Mouse (Mus musculus) intestine, embryonic 15.5 days (tissue): ENCODE measurements around the gene Hamp2. TPM values are rescaled to one million over a fixed set of nuclear protein-coding genes. Genes with fewer than 3 reads are reported as not detected.

Experiments
- ATAC-seq: fragments of 200-750 bp; cut with Nextera tagmentation; 2 replicates; pipeline ENCODE4 v1.8.0; 2017; ENCODE audit warnings: moderate TSS enrichment, moderate library complexity
- H3K27ac ChIP-seq: fragments of 300-500 bp; sonication (generic); 2 replicates; pipeline ENCODE4 v1.5.1; 2015; ENCODE audit warnings: mild to moderate bottlenecking, inconsistent platforms
- H3K27me3 ChIP-seq: fragments of 300-500 bp; sonication (generic); replicated peaks from 2 replicates; pipeline ENCODE4 v1.6.1; 2015; ENCODE audit warnings: inconsistent platforms
- H3K36me3 ChIP-seq: fragments of 300-500 bp; sonication (generic); 2 replicates; pipeline ENCODE4 v1.6.1; 2015; ENCODE audit warnings: inconsistent platforms
- H3K4me1 ChIP-seq: fragments of 300-500 bp; sonication (generic); replicated peaks from 2 replicates; pipeline ENCODE4 v1.6.1; 2015; ENCODE audit warnings: inconsistent platforms
- H3K4me2 ChIP-seq: fragments of 300-500 bp; sonication (generic); replicated peaks from 2 replicates; pipeline ENCODE4 v1.6.1; 2015; ENCODE audit warnings: mild to moderate bottlenecking, inconsistent platforms
- H3K4me3 ChIP-seq: fragments of 300-500 bp; sonication (generic); replicated peaks from 2 replicates; pipeline ENCODE4 v1.5.1; 2015; ENCODE audit warnings: inconsistent platforms
- H3K9ac ChIP-seq: fragments of 300-500 bp; sonication (generic); 2 replicates; pipeline ENCODE4 v1.6.1; 2015; ENCODE audit warnings: inconsistent platforms
- H3K9me3 ChIP-seq: fragments of 300-500 bp; sonication (generic); 2 replicates; pipeline ENCODE4 v1.6.1; 2016; ENCODE audit warnings: inconsistent platforms
- WGBS: fragments of 180-500 bp; shearing (Covaris S2); methylation state at CpG from one replicate; pipeline ENCODE4 v1.1.7; 2015; 5-methylcytosine and 5-hydroxymethylcytosine counted together
- polyA plus RNA-seq: library from polyadenylated mRNA; unstranded; fragments of >200 nt; fragmentation: Nextera tagmentation; extraction: Ambion mirVana; gene quantifications from 2 replicates; pipeline ENCODE4 v1.2.1, GENCODE M21; 2015

The Hamp2 gene
- polyA plus RNA-seq, 1 experiment from 2014 or later = not detected

GRCm38 (mm10) chr7:30909773-30910172 is 14.7 kb downstream of the Hamp2 start:
- Histone ChIP-seq H3K4me2 (no peak overlapping the region), H3K9ac (no peak overlapping the region), H3K4me3 (no peak overlapping the region), H3K27ac (no peak overlapping the region), H3K4me1 (0 out of 2 replicates have a peak, but pooled peaks cover 9% of the 10 kb centered on the region), H3K36me3 (no peaks in the 10 kb centered on the region), H3K27me3 (no peaks in the 10 kb centered on the region), H3K9me3 (no peaks in the 10 kb centered on the region)
- WGBS = 69% methylated on average over 6 of the region's 6 CpGs
- ATAC-seq = no peak

GRCm38 (mm10) chr7:30908992-30909431 is 15.5 kb downstream of the Hamp2 start:
- no peaks in the 10 kb centered on the region for H3K27me3 ChIP-seq
- H3K4me1 ChIP-seq = 0 out of 2 replicates have a peak, but pooled peaks cover 7% of the 10 kb centered on the region
- H3K4me2 ChIP-seq = peak overlapping the region; percentile 62
- H3K36me3 ChIP-seq = no peaks in the 10 kb centered on the region
- 17% methylated on average over 17 of the region's 17 CpGs for WGBS
- H3K27ac ChIP-seq = no peak overlapping the region
- ATAC-seq = 0 out of 2 replicates have a peak, but pooled peaks have one; percentile 9
- H3K4me3 ChIP-seq = peak overlapping the region; percentile 9; the same call in 1 of the 2 replicates
- H3K9ac ChIP-seq = no peak overlapping the region
- H3K9me3 ChIP-seq = no peaks in the 10 kb centered on the region

GRCm38 (mm10) chr7:30908277-30908991 is 16.0 kb downstream of the Hamp2 start:
- WGBS = 2% methylated on average over 25 of the region's 26 CpGs
- Histone ChIP-seq H3K9me3 (no peaks in the 10 kb centered on the region), H3K4me2 (peak overlapping the region; percentile 62), H3K4me3 (peak overlapping the region; percentile 9), H3K27ac (no peak overlapping the region), H3K36me3 (no peaks in the 10 kb centered on the region), H3K9ac (no peak overlapping the region), H3K27me3 (no peaks in the 10 kb centered on the region), H3K4me1 (0 out of 2 replicates have a peak, but pooled peaks cover 7% of the 10 kb centered on the region)
- ATAC-seq = peak; percentile 80

GRCm38 (mm10) chr7:30904042-30904441 is 20.4 kb downstream of the Hamp2 start:
- no peak overlapping the region for H3K9ac ChIP-seq
- H3K4me1 ChIP-seq = 0 out of 2 replicates have a peak, but pooled peaks cover 7% of the 10 kb centered on the region
- H3K9me3 ChIP-seq = no peaks in the 10 kb centered on the region
- H3K4me3 ChIP-seq = no peak overlapping the region
- no peaks in the 10 kb centered on the region for H3K36me3 ChIP-seq
- H3K4me2 ChIP-seq = no peak overlapping the region
- no peaks in the 10 kb centered on the region for H3K27me3 ChIP-seq
- ATAC-seq = no peak
- no peak overlapping the region for H3K27ac ChIP-seq
- 40% methylated on average over 4 of the region's 4 CpGs for WGBS

- Histone ChIP-seq H3K4me1 (peaks cover 9% of the 10 kb centered on the region), H3K4me3 (no peak overlapping the region), H3K4me2 (no peak overlapping the region), H3K9ac (no peak overlapping the region), H3K36me3 (no peaks in the 10 kb centered on the region), H3K9me3 (no peaks in the 10 kb centered on the region), H3K27ac (no peak overlapping the region), H3K27me3 (no peaks in the 10 kb centered on the region)
- 68% methylated on average over 3 of the region's 3 CpGs for WGBS
- no peak for ATAC-seq
These were observed 29.3 kb downstream of the Hamp2 start for GRCm38 (mm10) chr7:30895217-30895616.

- Histone ChIP-seq H3K4me1 (peaks cover 9% of the 10 kb centered on the region), H3K4me2 (no peak overlapping the region), H3K36me3 (no peaks in the 10 kb centered on the region), H3K9ac (no peak overlapping the region), H3K27ac (no peak overlapping the region), H3K9me3 (no peaks in the 10 kb centered on the region), H3K4me3 (no peak overlapping the region), H3K27me3 (no peaks in the 10 kb centered on the region)
- 33% methylated on average over 3 of the region's 3 CpGs for WGBS
- ATAC-seq = peak; percentile 64
These were observed 32.0 kb downstream of the Hamp2 start for GRCm38 (mm10) chr7:30892515-30892914.

GRCm38 (mm10) chr7:30891746-30892145 is 32.7 kb downstream of the Hamp2 start:
- Histone ChIP-seq H3K4me3 (no peak overlapping the region), H3K9ac (no peak overlapping the region), H3K27me3 (no peaks in the 10 kb centered on the region), H3K4me2 (no peak overlapping the region), H3K27ac (no peak overlapping the region), H3K4me1 (peaks cover 9% of the 10 kb centered on the region), H3K36me3 (no peaks in the 10 kb centered on the region), H3K9me3 (no peaks in the 10 kb centered on the region)
- WGBS = 75% methylated on average over 9 of the region's 9 CpGs
- ATAC-seq = no peak

GRCm38 (mm10) chr7:30890681-30891080 is 33.8 kb downstream of the Hamp2 start:
- Histone ChIP-seq H3K4me3 (no peak overlapping the region), H3K9me3 (no peaks in the 10 kb centered on the region), H3K36me3 (no peaks in the 10 kb centered on the region), H3K4me1 (peaks cover 9% of the 10 kb centered on the region), H3K9ac (no peak overlapping the region), H3K27ac (no peak overlapping the region), H3K4me2 (no peak overlapping the region), H3K27me3 (no peaks in the 10 kb centered on the region)
- WGBS = 56% methylated on average over 2 of the region's 2 CpGs
- no peak for ATAC-seq

GRCm38 (mm10) chr7:30888786-30889185 is 35.7 kb downstream of the Hamp2 start:
- 65% methylated on average over 7 of the region's 7 CpGs for WGBS
- Histone ChIP-seq H3K4me3 (no peak overlapping the region), H3K27me3 (no peaks in the 10 kb centered on the region), H3K4me2 (no peak overlapping the region), H3K9ac (no peak overlapping the region), H3K36me3 (no peaks in the 10 kb centered on the region), H3K27ac (no peak overlapping the region), H3K9me3 (no peaks in the 10 kb centered on the region), H3K4me1 (peaks cover 7% of the 10 kb centered on the region)
- no peak for ATAC-seq

- H3K27me3 ChIP-seq = no peaks in the 10 kb centered on the region
- no peak overlapping the region for H3K9ac ChIP-seq
- no peak for ATAC-seq
- H3K4me1 ChIP-seq = peaks cover 6% of the 10 kb centered on the region
- H3K36me3 ChIP-seq = no peaks in the 10 kb centered on the region
- H3K27ac ChIP-seq = no peak overlapping the region
- 80% methylated on average over 14 of the region's 14 CpGs for WGBS
- no peak overlapping the region for H3K4me2 ChIP-seq
- H3K4me3 ChIP-seq = no peak overlapping the region
- H3K9me3 ChIP-seq = no peaks in the 10 kb centered on the region
These were observed 36.8 kb downstream of the Hamp2 start for GRCm38 (mm10) chr7:30887568-30888188.

- 85% methylated on average over 4 of the region's 4 CpGs for WGBS
- no peak for ATAC-seq
- no peaks in the 10 kb centered on the region for H3K4me1 ChIP-seq
- no peaks in the 10 kb centered on the region for H3K9me3 ChIP-seq
- H3K27me3 ChIP-seq = no peaks in the 10 kb centered on the region
- no peaks in the 10 kb centered on the region for H3K36me3 ChIP-seq
- H3K4me3 ChIP-seq = no peak overlapping the region
- H3K27ac ChIP-seq = no peak overlapping the region
- no peak overlapping the region for H3K9ac ChIP-seq
- no peak overlapping the region for H3K4me2 ChIP-seq
These were observed 37.6 kb downstream of the Hamp2 start for GRCm38 (mm10) chr7:30886852-30887251.

GRCm38 (mm10) chr7:30884047-30884446 is 40.4 kb downstream of the Hamp2 start:
- H3K36me3 ChIP-seq = no peaks in the 10 kb centered on the region
- H3K9me3 ChIP-seq = no peaks in the 10 kb centered on the region
- H3K27me3 ChIP-seq = no peaks in the 10 kb centered on the region
- H3K4me3 ChIP-seq = no peak overlapping the region
- no peak for ATAC-seq
- no peak overlapping the region for H3K9ac ChIP-seq
- no peak overlapping the region for H3K4me2 ChIP-seq
- H3K4me1 ChIP-seq = no peaks in the 10 kb centered on the region; the same call in 1 of the 2 replicates
- H3K27ac ChIP-seq = no peak overlapping the region

- H3K36me3 ChIP-seq = no peaks in the 10 kb centered on the region
- no peaks in the 10 kb centered on the region for H3K9me3 ChIP-seq
- H3K9ac ChIP-seq = no peak overlapping the region
- WGBS = 75% methylated on average over 3 of the region's 3 CpGs
- H3K27me3 ChIP-seq = no peaks in the 10 kb centered on the region
- ATAC-seq = no peak
- H3K4me1 ChIP-seq = no peaks in the 10 kb centered on the region; the same call in 1 of the 2 replicates
- H3K4me2 ChIP-seq = no peak overlapping the region
- H3K27ac ChIP-seq = no peak overlapping the region
- no peak overlapping the region for H3K4me3 ChIP-seq
These were observed 43.1 kb downstream of the Hamp2 start for GRCm38 (mm10) chr7:30881367-30881766.
